Mouse (Mus musculus) myocyte (in vitro differentiated cells): Measurements from ENCODE around the gene Arhgap10.

Experiments
- E2F4 ChIP-seq: IDR thresholded peaks from one replicate; pipeline ENCODE4 v1.6.1; 2011; ENCODE audit warnings: mild to moderate bottlenecking, control low read depth, moderate library complexity; ENCODE audit not compliant: insufficient read depth
- MAX ChIP-seq: IDR thresholded peaks from one replicate; pipeline ENCODE4 v1.6.1; 2011; ENCODE audit warnings: low read depth, mild to moderate bottlenecking, control low read depth
- POLR2A ChIP-seq: IDR thresholded peaks from one replicate; pipeline ENCODE4 v1.6.1; 2011; ENCODE audit warnings: low read depth, mild to moderate bottlenecking, control low read depth, moderate library complexity; ENCODE audit not compliant: insufficient read length
- POLR2AphosphoS2 ChIP-seq: IDR thresholded peaks from one replicate; pipeline ENCODE4 v1.6.1; 2011; ENCODE audit warnings: low read depth, control low read depth; ENCODE audit not compliant: insufficient read length
- USF1 ChIP-seq: IDR thresholded peaks from one replicate; pipeline ENCODE4 v1.6.1; 2011; ENCODE audit warnings: low read depth, mild to moderate bottlenecking, control low read depth, moderate library complexity

- TF ChIP-seq USF1 (no peak), E2F4 (no peak), POLR2A (no peak), POLR2AphosphoS2 (no peak), MAX (no peak)
Observed at GRCm38 (mm10) chr8:77436013-77436990, 81.5 kb downstream of the Arhgap10 start.
